Mouse (Mus musculus) adrenal gland, adult 8-10 months (tissue): ENCODE data around the gene Ptgfr. TPM values are rescaled to one million over a fixed set of nuclear protein-coding genes. Genes with fewer than 3 reads are reported as not detected.
A peak's percentile ranks its signal among the peaks of the same experiment; 100 is the strongest.

ENCODE experiments used
- DNase-seq: peaks from one replicate; pipeline ENCODE4 v3.0.0; 2022
- total RNA-seq, 4 experiments: library from RNA; stranded (reverse); gene quantifications; 2 replicates each; pipeline ENCODE4 v1.2.4; 2022

Ptgfr gene
- total RNA-seq: 1 to 10 TPM in 3 of 4 experiments, under 1 TPM in 1; 0.56 to 2.4 (median 1.8) TPM

GRCm38 (mm10) chr3:151836871-151837680 lies at the start of gene Ptgfr:
TSS of gene Ptgfr (minus strand) at chr3:151837630.
- peak; percentile 15 for DNase-seq

GRCm38 (mm10) chr3:151883881-151884280 lies 46.5 kb upstream of the Ptgfr start:
- no peak for DNase-seq

GRCm38 (mm10) chr3:151879981-151880380 lies 42.6 kb upstream of the Ptgfr start:
- DNase-seq: no peak

GRCm38 (mm10) chr3:151868970-151869369 lies 31.5 kb upstream of the Ptgfr start:
- DNase-seq: no peak

GRCm38 (mm10) chr3:151851344-151851743 lies 13.9 kb upstream of the Ptgfr start:
- DNase-seq: no peak

GRCm38 (mm10) chr3:151850621-151851020 lies 13.2 kb upstream of the Ptgfr start:
- DNase-seq: no peak

GRCm38 (mm10) chr3:151846292-151846691 lies 8.9 kb upstream of the Ptgfr start:
- DNase-seq: no peak

- no peak for DNase-seq
These were observed 7.1 kb upstream of the Ptgfr start for GRCm38 (mm10) chr3:151844361-151845154.

- DNase-seq: no peak
These were observed 3.3 kb upstream of the Ptgfr start for GRCm38 (mm10) chr3:151840688-151841087.

GRCm38 (mm10) chr3:151838372-151838771 lies 942 bp upstream of the Ptgfr start:
- no peak for DNase-seq

GRCm38 (mm10) chr3:151837749-151838148 lies 319 bp upstream of the Ptgfr start:
- no peak for DNase-seq

GRCm38 (mm10) chr3:151836451-151836850 lies 979 bp downstream of the Ptgfr start:
- no peak for DNase-seq

GRCm38 (mm10) chr3:151835831-151836230 lies 1.6 kb downstream of the Ptgfr start:
- no peak for DNase-seq

- no peak for DNase-seq
These were observed 9.3 kb downstream of the Ptgfr start for GRCm38 (mm10) chr3:151827950-151828610.

- no peak for DNase-seq
These were observed 17.6 kb downstream of the Ptgfr start for GRCm38 (mm10) chr3:151819811-151820210.

GRCm38 (mm10) chr3:151818265-151818664 lies 19.2 kb downstream of the Ptgfr start:
- peak; percentile 11 for DNase-seq

- no peak for DNase-seq
These were observed 28.8 kb downstream of the Ptgfr start for GRCm38 (mm10) chr3:151808613-151809012.

GRCm38 (mm10) chr3:151788622-151789021 lies 48.8 kb downstream of the Ptgfr start:
- no peak for DNase-seq

- DNase-seq: no peak
These were observed 62.3 kb downstream of the Ptgfr start for GRCm38 (mm10) chr3:151775089-151775488.

- DNase-seq: peak; percentile 18
These were observed 66.4 kb downstream of the Ptgfr start for GRCm38 (mm10) chr3:151771074-151771473.

GRCm38 (mm10) chr3:151749737-151750136 lies 87.7 kb downstream of the Ptgfr start, which contains the start of gene Ifi44:
TSS of gene Ifi44 (minus strand) at chr3:151749960.
- no peak for DNase-seq

GRCm38 (mm10) chr3:151748514-151748913 lies 88.9 kb downstream of the Ptgfr start:
- DNase-seq: no peak
